ENCODE assay signal across 20 mouse cellular contexts in the genomic region with DNA sequence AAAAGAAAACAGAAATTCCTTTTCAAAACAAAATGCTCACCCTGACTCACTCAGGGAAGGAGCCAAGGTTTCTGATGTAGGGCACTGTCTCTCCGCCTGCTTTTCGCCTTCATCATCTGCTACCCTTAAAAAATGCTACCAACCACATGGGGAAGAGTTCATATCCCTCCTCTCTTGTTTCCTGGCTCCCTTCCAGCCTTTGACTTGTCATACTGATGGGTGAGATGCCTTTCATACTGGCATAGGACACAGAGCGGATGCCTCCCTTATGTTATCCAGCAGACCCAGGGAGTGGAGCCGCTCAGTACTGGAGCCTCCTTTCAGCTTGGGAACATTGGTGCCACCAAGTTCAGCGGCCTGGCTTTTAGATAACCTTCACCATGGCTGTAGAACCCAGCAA. TPM values are rescaled to one million over a fixed set of nuclear protein-coding genes. Genes with fewer than 3 reads are reported as not detected.
"Had no signal": no experiment of that assay in that cellular context is flagged by ENCODE, and none has a peak within 500 bp of the region (broad histone marks: within the 10 kb centered on the region; RNA-seq: fewer than 3 reads in every experiment).

No protein-coding gene starts in this region.

- H3K36me3 ChIP-seq: kidney, embryonic 15.5 days; limb, embryonic 15.5 days; liver, embryonic 12.5 days; midbrain, embryonic 10.5 days; neural tube, embryonic 12.5 days; stomach, embryonic 15.5 days had no signal

- ATAC-seq: intestine, embryonic 16.5 days; liver, embryonic 12.5 days had no signal

- H3K4me3 ChIP-seq: kidney, embryonic 15.5 days; limb, embryonic 15.5 days; liver, embryonic 12.5 days; midbrain, embryonic 10.5 days; neural tube, embryonic 12.5 days; stomach, embryonic 15.5 days had no signal

- H3K4me1 ChIP-seq: limb, embryonic 15.5 days; liver, embryonic 12.5 days; neural tube, embryonic 12.5 days; stomach, embryonic 15.5 days had no signal

- H3K4me2 ChIP-seq: kidney, embryonic 15.5 days; limb, embryonic 15.5 days; liver, embryonic 12.5 days; lung, embryonic 14.5 days; neural tube, embryonic 12.5 days; stomach, embryonic 15.5 days had no signal

- H3K9me3 ChIP-seq: kidney, embryonic 15.5 days; limb, embryonic 15.5 days; midbrain, embryonic 10.5 days; neural tube, embryonic 12.5 days; stomach, embryonic 15.5 days had no signal

- H3K27ac ChIP-seq: kidney, embryonic 15.5 days; limb, embryonic 15.5 days; liver, embryonic 12.5 days; midbrain, embryonic 10.5 days; neural tube, embryonic 12.5 days; stomach, embryonic 15.5 days had no signal

- H3K9ac ChIP-seq: kidney, embryonic 15.5 days; limb, embryonic 15.5 days; liver, embryonic 12.5 days; lung, embryonic 14.5 days; neural tube, embryonic 12.5 days; stomach, embryonic 15.5 days had no signal

- DNase-seq: kidney, adult 2 months; kidney, postnatal 25 days; lung, embryonic 14.5 days; lung, postnatal 10 days; lung, postnatal 4 days; right cerebral cortex, postnatal 4 days; spleen, adult 18-20 months; thymus, postnatal 4 days had no signal

RNA-seq across cellular contexts. Expression of gene Cpne4, which starts 19.4 kb away (rescaled TPM):
- total RNA-seq: megakaryocyte, adult 5-6 weeks; monocyte, adult 5-6 weeks; neutrophil, adult 5-6 weeks had no signal
- polyA plus RNA-seq: limb, embryonic 11.5 days; liver, embryonic 12.5 days; liver, embryonic 16.5 days had no signal
